Mouse (Mus musculus) ES-E14 (cell line): Measurements from ENCODE around the gene Olfr801.

Experiments
- CHD2 ChIP-seq: IDR thresholded peaks from 2 replicates; pipeline ENCODE4 v1.6.1; 2014; ENCODE audit warnings: mild to moderate bottlenecking, low read depth, low read length, inconsistent platforms
- HCFC1 ChIP-seq: IDR thresholded peaks from 2 replicates; pipeline ENCODE4 v1.6.1; 2012; ENCODE audit warnings: low read length, inconsistent platforms, borderline replicate concordance; ENCODE audit not compliant: insufficient read depth
- ZC3H11A ChIP-seq: IDR thresholded peaks from 2 replicates; pipeline ENCODE4 v1.6.1; 2012; ENCODE audit warnings: low read depth, mild to moderate bottlenecking, inconsistent platforms, low read length, borderline replicate concordance

DNA sequence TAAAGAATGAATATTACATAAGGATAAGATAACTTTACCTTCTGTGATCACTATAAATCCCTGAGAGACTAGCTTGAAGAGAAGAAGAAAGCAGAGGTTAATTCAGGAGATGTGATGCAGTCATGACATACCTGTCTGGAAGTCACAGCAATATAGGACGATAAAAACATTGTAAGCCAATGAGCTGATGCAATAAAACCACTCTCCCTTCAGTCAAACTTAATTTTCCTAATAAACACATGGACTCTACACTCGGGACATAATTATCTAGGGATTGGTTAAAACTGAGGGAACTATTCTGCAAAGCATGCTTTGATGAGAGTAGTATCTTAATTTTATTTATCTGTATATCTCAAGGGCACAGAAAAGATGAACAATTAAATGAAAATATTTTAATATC, 20.5 kb upstream of the Olfr801 start, which contains the start of gene Olfr803:
- TF ChIP-seq ZC3H11A: no peak
- TF ChIP-seq CHD2: no peak
- TF ChIP-seq HCFC1: no peak
